Mouse (Mus musculus): ENCODE results near the gene Colgalt1.

Gene Colgalt1

GRCm38 (mm10) chr8:71627265-71628099, 16.7 kb downstream of the Colgalt1 start:
- in situ Hi-C loops (cut with MseI, MboI): no loop called here

- in situ Hi-C loops (cut with MseI, MboI): no loop called here
These were observed 17.7 kb downstream of the Colgalt1 start for GRCm38 (mm10) chr8:71628396-71629095.

DNA sequence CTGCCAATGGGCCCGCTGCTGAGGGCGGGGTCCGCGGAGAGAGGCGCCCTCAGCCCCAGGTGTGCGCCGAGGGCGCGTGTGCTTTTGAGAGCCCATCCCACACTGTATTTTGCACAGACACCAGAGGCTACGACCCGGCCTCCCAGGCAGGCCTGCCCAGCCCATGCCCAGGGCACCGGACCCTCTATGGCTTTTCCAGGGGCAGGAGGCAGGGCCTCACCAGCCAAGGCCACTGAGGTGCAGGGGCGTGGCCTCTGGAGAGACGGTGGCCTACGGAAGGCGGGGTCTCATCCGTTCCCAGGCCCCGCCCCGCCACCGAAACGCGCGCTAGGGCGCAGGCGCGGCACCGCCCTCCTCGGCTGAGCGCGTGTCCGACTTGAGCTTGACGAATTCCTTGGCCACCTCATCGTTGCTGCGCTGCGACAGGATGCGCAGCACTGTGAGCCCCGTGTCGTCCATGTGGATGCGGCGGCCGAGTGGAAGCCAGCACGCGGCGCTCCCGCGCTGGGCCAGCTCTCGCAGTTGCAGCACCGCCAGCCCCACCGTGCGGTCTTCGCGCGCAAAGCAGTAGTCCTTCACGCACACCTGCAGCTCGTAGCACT, 18.4 kb downstream of the Colgalt1 start:
- in situ Hi-C loops (cut with MseI, MboI): no loop called here

GRCm38 (mm10) chr8:71629781-71630212, 19.0 kb downstream of the Colgalt1 start:
- in situ Hi-C loops (cut with MseI, MboI): no loop called here

GRCm38 (mm10) chr8:71630761-71631160, 20.0 kb downstream of the Colgalt1 start:
- in situ Hi-C loops (cut with MseI, MboI): no loop called here

- in situ Hi-C loops (cut with MseI, MboI): no loop called here
These were observed 21.1 kb downstream of the Colgalt1 start for GRCm38 (mm10) chr8:71631897-71632296.

DNA sequence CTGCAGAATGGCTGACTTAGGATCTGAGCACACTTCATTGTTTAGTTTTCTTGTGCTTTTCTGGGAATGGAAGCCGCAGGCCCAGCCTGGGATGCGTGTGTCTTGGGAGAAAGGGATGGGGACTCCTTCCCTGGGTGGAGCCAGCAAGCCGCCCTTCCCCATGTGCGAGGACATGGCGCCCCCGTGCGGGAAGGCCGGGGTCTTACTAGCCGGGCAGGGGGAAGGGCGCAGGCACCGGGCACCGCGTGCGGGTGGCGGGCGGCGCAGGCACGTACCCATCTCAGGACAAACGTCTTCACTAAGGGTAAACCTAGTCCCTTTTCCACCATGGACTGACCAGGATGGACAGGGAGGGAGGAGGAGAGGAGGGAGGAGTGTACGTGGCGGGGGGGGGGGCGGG, 22.4 kb downstream of the Colgalt1 start:
- in situ Hi-C loops (cut with MseI, MboI): no loop called here

GRCm38 (mm10) chr8:71633981-71634667, 23.3 kb downstream of the Colgalt1 start:
- in situ Hi-C loops (cut with MseI, MboI): no loop called here

GRCm38 (mm10) chr8:71637149-71638095, 26.6 kb downstream of the Colgalt1 start:
- in situ Hi-C loops (cut with MseI, MboI): no loop called here

DNA sequence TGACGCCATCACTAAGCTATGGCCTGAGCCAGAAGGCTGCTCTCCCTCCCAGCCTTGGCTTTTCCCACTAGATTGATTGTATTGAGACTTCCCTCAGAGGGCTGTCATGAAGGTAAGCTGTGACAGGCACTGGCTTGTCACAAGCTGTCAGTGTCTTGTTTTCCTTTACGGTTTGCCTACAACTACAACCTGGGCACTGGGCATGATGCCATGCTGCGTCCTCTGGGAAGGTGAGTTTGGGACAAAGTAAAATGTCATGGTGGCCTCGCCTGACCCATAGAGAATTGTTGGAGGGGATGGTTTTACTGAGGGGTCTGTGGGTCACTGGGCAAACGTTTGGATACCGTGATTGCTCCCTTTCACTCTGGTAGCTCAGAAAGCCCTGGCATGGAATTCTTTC, 27.5 kb downstream of the Colgalt1 start:
- in situ Hi-C loops (cut with MseI, MboI): no loop called here

DNA sequence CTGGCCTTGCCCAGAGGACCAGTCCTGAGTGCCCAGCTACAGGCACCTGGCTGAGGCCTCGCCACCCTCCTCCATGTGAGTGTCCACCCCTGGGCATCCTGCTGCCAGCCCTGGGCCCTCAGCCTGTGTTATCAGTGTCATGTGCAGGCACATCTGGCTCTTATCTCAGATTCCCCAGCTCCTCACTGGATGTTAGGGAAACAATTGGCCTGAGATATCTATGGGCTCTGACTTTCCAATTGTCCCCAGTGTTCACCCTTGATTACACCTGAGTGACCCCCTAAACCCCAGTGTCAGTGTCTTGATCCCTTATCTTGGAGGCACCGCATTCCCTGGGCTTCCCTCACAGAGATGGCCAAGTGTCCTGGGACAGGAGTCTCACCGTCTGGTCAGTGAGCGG, 28.5 kb downstream of the Colgalt1 start:
- in situ Hi-C loops (cut with MseI, MboI): no loop called here

GRCm38 (mm10) chr8:71645510-71645909, 34.7 kb downstream of the Colgalt1 start:
- in situ Hi-C loops (cut with MseI, MboI): no loop called here

GRCm38 (mm10) chr8:71654600-71654999, 43.8 kb downstream of the Colgalt1 start:
- in situ Hi-C loops (cut with MseI, MboI): loop anchor here in 1 of 2 experiments (10.0 kb wide), 1 partner anchor 90 kb away; the partner anchor contains the start of genes Nxnl1 and Slc27a1

- in situ Hi-C loops (cut with MseI, MboI): loop anchor here in 1 of 2 experiments (10.0 kb wide), 1 partner anchor 93 kb away; the partner anchor contains the start of genes Nxnl1 and Slc27a1
These were observed 47.0 kb downstream of the Colgalt1 start for GRCm38 (mm10) chr8:71657816-71658215.

- in situ Hi-C loops (cut with MseI, MboI): loop anchor here in 1 of 2 experiments (10.0 kb wide), 1 partner anchor 94 kb away; the partner anchor contains the start of genes Nxnl1 and Slc27a1
These were observed 47.8 kb downstream of the Colgalt1 start for GRCm38 (mm10) chr8:71658515-71659049.

GRCm38 (mm10) chr8:71659751-71660150, 49.0 kb downstream of the Colgalt1 start:
- in situ Hi-C loops (cut with MseI, MboI): loop anchor here (10.0 kb wide), 1 partner anchor 95 kb away; the partner anchor contains the start of genes Nxnl1 (in 2 of the 2) and Slc27a1 (in 2 of the 2)

DNA sequence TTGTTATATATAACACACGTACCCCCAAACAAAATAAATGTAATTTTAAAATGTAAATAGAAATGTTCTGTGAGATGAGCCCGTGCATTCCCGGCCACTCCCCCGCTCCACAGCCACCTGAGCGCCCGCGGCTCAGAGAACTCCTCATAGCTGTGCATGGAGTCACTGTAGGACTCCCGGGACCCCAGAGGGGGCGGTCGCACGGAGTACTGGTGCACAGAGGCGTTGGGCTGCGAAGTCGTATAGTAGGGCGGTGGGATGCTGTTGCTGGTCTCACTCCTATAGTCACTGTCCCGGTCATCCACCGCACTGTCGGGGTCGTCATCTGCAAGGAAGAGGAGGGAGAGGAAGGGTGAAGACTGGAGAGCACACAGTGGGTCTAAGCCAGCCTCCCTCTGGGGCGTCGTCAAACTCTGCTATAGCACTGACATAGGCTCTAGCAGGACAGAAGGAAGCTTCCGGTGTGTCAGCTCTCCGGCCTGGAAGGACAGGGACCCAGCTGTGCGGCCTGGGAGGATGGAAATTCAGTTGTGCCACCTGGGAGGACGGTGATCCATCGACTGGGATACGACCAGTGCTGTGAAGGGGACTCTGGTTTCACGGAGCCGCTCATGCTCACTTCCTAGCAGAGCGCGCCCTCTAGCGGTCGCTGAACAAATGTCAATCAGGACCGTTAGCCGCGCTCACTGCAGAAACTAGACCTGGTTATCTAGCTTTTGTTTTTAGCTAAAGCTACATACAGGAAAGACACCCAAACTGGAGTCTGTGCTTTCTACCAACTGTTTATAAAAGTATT, 49.7 kb downstream of the Colgalt1 start:
- in situ Hi-C loops (cut with MseI, MboI): loop anchor here in 1 of 2 experiments (10.0 kb wide), 1 partner anchor 96 kb away; the partner anchor contains the start of genes Nxnl1 and Slc27a1

- in situ Hi-C loops (cut with MseI, MboI): loop anchor here in 1 of 2 experiments (10.0 kb wide), 1 partner anchor 101 kb away; the partner anchor contains the start of genes Nxnl1 and Slc27a1
These were observed 54.7 kb downstream of the Colgalt1 start for GRCm38 (mm10) chr8:71665331-71666130.
